Mouse (Mus musculus) neural tube, embryonic 15.5 days (tissue): ENCODE results near the gene Ifitm6. TPM values are rescaled to one million over a fixed set of nuclear protein-coding genes. Genes with fewer than 3 reads are reported as not detected.
"Not testable (repeated sequence)": the region's sequence is repeated elsewhere in the genome, so short reads cannot be mapped to it uniquely, and the experiment has no call there.

ENCODE experiments used
- ATAC-seq: fragments of 200-750 bp; cut with Nextera tagmentation; 2 replicates; pipeline ENCODE4 v1.8.0; 2017; ENCODE audit warnings: mild to moderate bottlenecking, moderate TSS enrichment, moderate library complexity; ENCODE audit not compliant: low FRiP score
- H3K27ac ChIP-seq: fragments of 300-500 bp; sonication (generic); replicated peaks from 2 replicates; pipeline ENCODE4 v1.5.1; 2015; ENCODE audit warnings: mild to moderate bottlenecking, inconsistent platforms
- H3K27me3 ChIP-seq: fragments of 300-500 bp; sonication (generic); replicated peaks from 2 replicates; pipeline ENCODE4 v1.6.1; 2015; ENCODE audit warnings: inconsistent platforms
- H3K36me3 ChIP-seq: fragments of 300-500 bp; sonication (generic); 2 replicates; pipeline ENCODE4 v1.6.1; 2015; ENCODE audit warnings: inconsistent platforms
- H3K4me1 ChIP-seq: fragments of 300-500 bp; sonication (generic); 2 replicates; pipeline ENCODE4 v1.6.1; 2015; ENCODE audit warnings: inconsistent platforms
- H3K4me2 ChIP-seq: fragments of 300-500 bp; sonication (generic); 2 replicates; pipeline ENCODE4 v1.6.1; 2015; ENCODE audit warnings: inconsistent platforms, mild to moderate bottlenecking, moderate library complexity
- H3K4me3 ChIP-seq: fragments of 300-500 bp; sonication (generic); replicated peaks from 2 replicates; pipeline ENCODE4 v1.5.1; 2015; ENCODE audit warnings: mild to moderate bottlenecking, inconsistent platforms
- H3K9ac ChIP-seq: fragments of 300-500 bp; sonication (generic); replicated peaks from 2 replicates; pipeline ENCODE4 v1.6.1; 2015; ENCODE audit warnings: mild to moderate bottlenecking, inconsistent platforms
- H3K9me3 ChIP-seq: fragments of 300-500 bp; sonication (generic); replicated peaks from 2 replicates; pipeline ENCODE4 v1.6.1; 2016; ENCODE audit warnings: inconsistent platforms
- WGBS: fragments of 180-500 bp; shearing (Covaris S2); methylation state at CpG from one replicate; pipeline ENCODE4 v1.1.7; 2015; ENCODE audit warnings: mixed read lengths; 5-methylcytosine and 5-hydroxymethylcytosine counted together
- polyA plus RNA-seq: library from polyadenylated mRNA; unstranded; fragments of >200 nt; fragmentation: Nextera tagmentation; extraction: Ambion mirVana; gene quantifications from 2 replicates; pipeline ENCODE4 v1.2.1, GENCODE M21; 2015

Gene Ifitm6
- polyA plus RNA-seq, 1 experiment from 2014 or later = 1.7 TPM

- Histone ChIP-seq H3K4me1 (0 out of 2 replicates have a peak, but pooled peaks cover 2% of the 10 kb centered on the region), H3K9ac (no peak overlapping the region), H3K27ac (peak overlapping the region; percentile 72), H3K9me3 (no peaks in the 10 kb centered on the region), H3K4me3 (no peak overlapping the region), H3K4me2 (no peak overlapping the region), H3K27me3 (no peaks in the 10 kb centered on the region), H3K36me3 (no peaks in the 10 kb centered on the region)
- no peak for ATAC-seq
- WGBS = 41% methylated on average over 6 of the region's 9 CpGs
Observed at GRCm38 (mm10) chr7:141040867-141041606, 23.3 kb upstream of the Ifitm6 start.

DNA sequence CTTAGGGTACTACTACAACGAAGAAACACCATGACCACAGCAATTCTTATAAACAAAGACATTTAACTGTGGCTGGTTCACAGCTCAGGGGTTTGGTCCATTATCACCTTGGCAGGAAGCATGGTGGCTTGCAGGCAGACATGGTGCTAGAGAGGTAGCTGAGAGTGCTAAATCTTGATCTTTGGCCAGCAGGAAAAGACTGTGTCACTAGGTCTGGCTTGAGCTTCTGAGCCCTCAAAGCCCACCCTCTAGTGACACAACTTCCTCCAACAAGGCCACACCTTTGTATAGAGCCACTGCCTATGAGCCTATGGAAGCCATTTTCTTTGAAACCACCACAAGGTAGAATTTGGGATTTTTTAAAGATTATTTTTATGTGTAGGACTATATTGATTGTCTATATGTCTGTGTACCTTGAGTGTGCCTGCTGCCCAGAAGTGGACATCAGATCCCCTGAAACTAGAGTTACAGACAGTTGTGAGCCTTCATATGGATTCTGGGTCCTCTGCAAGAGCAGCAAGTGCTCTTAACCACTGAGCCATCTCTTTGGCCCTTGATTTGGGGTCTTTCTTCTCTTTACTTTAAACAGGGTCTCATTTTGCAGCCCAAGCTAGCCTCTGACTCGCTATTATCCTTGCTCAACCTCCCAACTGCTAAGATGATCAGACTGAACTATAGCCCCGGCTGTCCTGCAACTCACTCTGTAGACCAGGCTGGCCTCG is 21.8 kb upstream of the Ifitm6 start:
- no peak overlapping the region for H3K4me3 ChIP-seq
- WGBS = 92% methylated on average over 4 of the region's 4 CpGs

DNA sequence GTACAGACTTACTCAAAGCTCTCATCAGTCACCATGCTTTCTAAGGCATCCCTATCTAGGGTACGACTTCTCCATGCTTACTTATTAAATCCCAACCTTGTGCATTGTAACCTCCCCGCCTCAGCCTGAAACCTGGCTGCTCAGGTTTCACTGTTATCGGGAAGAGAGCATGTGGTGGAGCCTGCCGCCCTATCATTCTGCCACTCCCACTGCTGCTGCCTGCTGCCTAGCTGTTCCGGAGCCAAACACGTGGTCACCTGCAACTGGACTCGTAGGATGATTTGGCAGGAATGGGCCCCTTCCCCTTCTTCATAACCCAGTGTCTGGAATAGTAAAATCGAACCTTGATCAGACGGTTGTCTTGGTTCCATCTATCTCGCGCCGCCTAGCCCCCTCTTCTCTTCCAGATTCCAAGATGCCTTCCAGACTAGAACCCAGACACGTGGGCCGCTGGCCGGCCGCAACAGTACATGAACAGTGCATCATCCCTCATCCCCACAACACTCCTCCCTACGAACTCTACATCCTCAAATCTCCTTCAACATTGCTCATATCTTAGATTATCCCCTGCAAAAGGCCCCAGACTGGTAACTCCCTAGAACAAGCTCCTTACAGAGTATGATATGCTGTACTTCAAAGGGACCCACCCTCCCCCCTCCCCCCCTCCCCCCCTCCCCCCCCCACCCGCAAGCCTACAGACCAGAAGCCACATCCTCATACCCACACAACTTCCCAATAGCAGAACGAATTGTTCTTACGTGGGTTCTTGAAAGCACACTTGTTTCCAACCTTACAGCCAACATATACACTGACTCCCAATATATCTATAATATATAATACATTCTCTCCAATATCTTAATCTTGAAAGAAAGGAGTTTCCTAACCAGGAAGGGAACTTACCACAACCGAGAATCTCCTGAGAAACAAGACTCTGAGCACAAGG is 20.6 kb upstream of the Ifitm6 start:
- Histone ChIP-seq H3K9ac (no peak overlapping the region), H3K27ac (no peak overlapping the region), H3K9me3 (no peaks in the 10 kb centered on the region), H3K4me2 (no peak overlapping the region), H3K4me1 (0 out of 2 replicates have a peak, but pooled peaks cover 2% of the 10 kb centered on the region), H3K27me3 (no peaks in the 10 kb centered on the region), H3K36me3 (no peaks in the 10 kb centered on the region), H3K4me3 (no peak overlapping the region)
- 86% methylated on average over 21 of the region's 21 CpGs for WGBS
- no peak for ATAC-seq

More for the DNA sequence above, 21.8 kb upstream of the Ifitm6 start:
- Histone ChIP-seq H3K27ac (no peak overlapping the region; the same call in 1 of the 2 replicates), H3K4me2 (no peak overlapping the region), H3K36me3 (no peaks in the 10 kb centered on the region), H3K4me1 (0 out of 2 replicates have a peak, but pooled peaks cover 2% of the 10 kb centered on the region), H3K9me3 (no peaks in the 10 kb centered on the region), H3K9ac (no peak overlapping the region), H3K27me3 (no peaks in the 10 kb centered on the region)
- no peak for ATAC-seq

DNA sequence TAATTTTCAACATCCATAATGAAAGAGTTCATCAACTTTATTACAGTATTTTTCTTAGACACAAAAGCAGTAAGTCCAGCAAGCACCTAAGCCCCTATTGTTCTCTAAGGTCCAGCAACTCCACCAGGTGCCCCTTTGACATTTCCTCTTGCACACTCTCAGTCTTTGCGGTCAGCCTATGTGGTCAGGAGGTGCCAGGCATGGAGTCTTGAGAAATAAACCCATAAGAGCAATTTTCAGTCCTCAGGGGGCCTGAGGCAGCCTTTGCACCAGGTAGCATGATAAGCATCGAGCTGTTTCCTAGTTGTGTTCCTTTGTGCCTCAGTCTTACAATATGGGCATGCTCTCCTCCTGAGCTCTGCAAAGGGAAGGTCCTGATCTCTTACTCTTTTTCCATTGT is 18.9 kb upstream of the Ifitm6 start:
- not testable (repeated sequence) for H3K27ac ChIP-seq, H3K27me3 ChIP-seq, H3K4me1 ChIP-seq, H3K4me3 ChIP-seq, H3K36me3 ChIP-seq, ATAC-seq, H3K9me3 ChIP-seq, H3K4me2 ChIP-seq, H3K9ac ChIP-seq
- WGBS = 83% methylated on average over 1 of the region's 2 CpGs

- Histone ChIP-seq H3K36me3 (no peaks in the 10 kb centered on the region), H3K4me3 (no peak overlapping the region), H3K9me3 (no peaks in the 10 kb centered on the region), H3K4me1 (no peaks in the 10 kb centered on the region), H3K27me3 (no peaks in the 10 kb centered on the region), H3K4me2 (no peak overlapping the region), H3K9ac (no peak overlapping the region), H3K27ac (no peak overlapping the region)
- 84% methylated on average over 9 of the region's 9 CpGs for WGBS
- ATAC-seq = no peak
Observed at GRCm38 (mm10) chr7:141032458-141033167, 14.9 kb upstream of the Ifitm6 start.

- Histone ChIP-seq H3K27ac (no peak overlapping the region), H3K27me3 (no peaks in the 10 kb centered on the region), H3K4me2 (no peak overlapping the region), H3K36me3 (no peaks in the 10 kb centered on the region), H3K9me3 (no peaks in the 10 kb centered on the region), H3K4me3 (no peak overlapping the region), H3K4me1 (no peaks in the 10 kb centered on the region), H3K9ac (no peak overlapping the region)
- no peak for ATAC-seq
- 45% methylated on average over 3 of the region's 3 CpGs for WGBS
Observed at GRCm38 (mm10) chr7:141030390-141030789, 12.7 kb upstream of the Ifitm6 start.

- Histone ChIP-seq H3K4me3 (no peak within 1 kb of the TSS), H3K27ac (no peak within 1 kb of the TSS), H3K9me3 (no peaks in the 10 kb centered on the region), H3K27me3 (no peaks in the 10 kb centered on the region), H3K4me2 (no peak within 1 kb of the TSS), H3K4me1 (no peaks in the 10 kb centered on the region), H3K9ac (no peak within 1 kb of the TSS), H3K36me3 (no peaks in the 10 kb centered on the region)
- WGBS = 84% methylated on average over 2 of the region's 2 CpGs
- ATAC-seq = no peak
Observed at GRCm38 (mm10) chr7:141028831-141029230, 11.1 kb upstream of the Ifitm6 start, which contains the start of gene Gm17387. Gene Gm17387, plus strand, starts transcription at chr7:141029131.

DNA sequence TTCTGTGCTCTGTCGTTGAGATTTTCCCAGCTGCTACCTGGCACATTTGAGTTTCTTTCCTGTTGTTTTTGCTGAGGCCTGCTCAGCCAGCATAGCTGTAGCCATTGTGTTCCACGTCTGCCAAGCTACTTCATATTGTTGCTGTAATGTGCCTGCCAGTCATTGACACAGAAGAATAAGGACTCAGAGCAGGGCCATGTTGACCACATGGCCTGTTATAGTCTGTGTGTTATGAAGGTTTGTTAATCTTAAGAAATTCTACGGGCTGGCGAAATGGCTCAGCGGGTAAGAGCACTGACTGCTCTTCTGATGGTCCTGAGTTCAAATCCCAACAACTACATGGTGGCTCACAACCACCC is 9.0 kb upstream of the Ifitm6 start:
- H3K36me3 ChIP-seq = no peaks in the 10 kb centered on the region
- H3K4me2 ChIP-seq = no peak overlapping the region
- ATAC-seq = no peak
- no peak overlapping the region for H3K4me3 ChIP-seq
- H3K9ac ChIP-seq = no peak overlapping the region
- H3K27me3 ChIP-seq = no peaks in the 10 kb centered on the region
- no peaks in the 10 kb centered on the region for H3K9me3 ChIP-seq
- no peaks in the 10 kb centered on the region for H3K4me1 ChIP-seq
- 37% methylated on average over 5 of the region's 5 CpGs for WGBS
- H3K27ac ChIP-seq = peak overlapping the region; percentile 80

- Histone ChIP-seq H3K9ac (no peak overlapping the region), H3K9me3 (no peaks in the 10 kb centered on the region), H3K4me3 (no peak overlapping the region), H3K27ac (peak overlapping the region; percentile 80), H3K4me1 (no peaks in the 10 kb centered on the region), H3K27me3 (no peaks in the 10 kb centered on the region), H3K36me3 (no peaks in the 10 kb centered on the region), H3K4me2 (no peak overlapping the region)
- no peak for ATAC-seq
- 9% methylated on average over 6 of the region's 6 CpGs for WGBS
Observed at GRCm38 (mm10) chr7:141026097-141026739, 8.5 kb upstream of the Ifitm6 start.

DNA sequence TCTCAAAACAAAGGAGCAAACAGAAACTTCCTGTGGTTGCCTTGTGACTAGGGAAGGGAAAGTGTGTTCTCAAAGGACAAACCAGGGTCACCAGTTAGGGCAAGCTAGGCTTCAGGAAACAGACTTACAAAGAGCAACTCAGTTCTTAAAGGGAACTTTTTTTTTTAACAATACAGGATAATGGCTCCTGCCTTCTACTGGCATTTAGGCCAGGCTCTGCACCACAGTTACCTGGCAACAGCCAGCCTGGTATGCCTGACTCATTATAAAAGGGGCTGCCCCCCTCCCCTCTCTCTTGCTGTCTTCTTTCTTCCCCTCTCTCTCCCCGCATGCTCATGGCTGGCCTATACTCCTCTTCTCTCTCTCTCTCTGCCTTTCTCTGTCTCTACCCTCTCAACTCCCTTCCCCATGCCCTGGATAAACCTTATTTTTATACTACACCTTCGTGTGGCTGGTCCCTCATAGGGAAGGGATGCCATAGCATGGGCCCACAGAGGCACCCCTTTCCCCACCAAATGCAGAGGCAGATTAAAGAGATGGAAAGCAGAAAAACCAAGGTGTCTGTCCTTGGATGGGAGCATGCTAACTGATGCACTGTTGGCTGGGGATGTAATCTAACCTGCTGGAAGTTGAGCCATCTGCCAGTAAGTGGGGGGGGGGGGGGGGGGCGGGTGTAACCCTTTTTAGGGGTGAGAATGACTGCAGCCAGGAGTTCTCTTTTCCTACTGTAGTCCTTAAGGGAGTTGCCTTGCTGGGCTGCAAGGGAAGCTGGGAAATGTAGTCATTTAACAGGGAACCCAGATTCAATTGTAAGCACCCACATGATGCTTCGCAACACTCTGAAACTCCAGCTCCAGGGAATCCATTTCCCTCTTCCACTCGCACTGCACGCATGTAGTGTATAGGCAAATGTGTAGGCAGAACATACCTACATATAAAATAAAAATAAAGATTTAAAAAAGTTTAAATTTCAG is 7.4 kb upstream of the Ifitm6 start:
- H3K27ac ChIP-seq = peak overlapping the region; percentile 80
- H3K4me3 ChIP-seq = no peak overlapping the region
- no peaks in the 10 kb centered on the region for H3K36me3 ChIP-seq
- H3K4me2 ChIP-seq = no peak overlapping the region
- peak; percentile 73; the same call in 1 of the 2 replicates for ATAC-seq
- no peaks in the 10 kb centered on the region for H3K4me1 ChIP-seq
- H3K9me3 ChIP-seq = no peaks in the 10 kb centered on the region
- no peak overlapping the region for H3K9ac ChIP-seq
- WGBS = 14% methylated on average over 6 of the region's 6 CpGs
- H3K27me3 ChIP-seq = no peaks in the 10 kb centered on the region
